Mouse (Mus musculus): ENCODE measurements at regions not wholly inside any gene's neighbourhood (a gene's known extent, or its start where the extent isn't known, plus 50 kb on each side); places are given as distances from the start of the nearest gene placed in this dataset.

- 93% methylated on average over 2 of the region's 2 CpGs for WGBS
- Histone ChIP-seq H3K4me1 (no peaks in the 10 kb centered on the region), H3K36me3 (replicated peaks) (no peaks in the 10 kb centered on the region), H3K9me3 (no peaks in the 10 kb centered on the region), H3K4me3 (no peak overlapping the region), H3K27ac (replicated peaks) (no peak overlapping the region), H3K27me3 (replicated peaks; ENCODE audit: low read depth, poor library complexity, severe bottlenecking) (no peaks in the 10 kb centered on the region)
- no peak for DNase-seq (ENCODE audit: low spot score)
Observed at GRCm38 (mm10) chr9:80961818-80962217, 496.5 kb upstream of the Impg1 start.

GRCm38 (mm10) chr9:80942991-80943390, 477.7 kb upstream of the Impg1 start:
- no peak for DNase-seq (ENCODE audit: low spot score)
- WGBS: 67% methylated on average over 2 of the region's 2 CpGs
- Histone ChIP-seq H3K4me3 (no peak overlapping the region), H3K27me3 (replicated peaks; ENCODE audit: low read depth, poor library complexity, severe bottlenecking) (no peaks in the 10 kb centered on the region), H3K9me3 (no peaks in the 10 kb centered on the region), H3K27ac (replicated peaks) (no peak overlapping the region), H3K4me1 (no peaks in the 10 kb centered on the region), H3K36me3 (replicated peaks) (no peaks in the 10 kb centered on the region)

- H3K36me3 ChIP-seq (replicated peaks): no peaks in the 10 kb centered on the region
- no peaks in the 10 kb centered on the region for H3K27me3 ChIP-seq (replicated peaks; ENCODE audit: low read depth, poor library complexity, severe bottlenecking)
- no peak for DNase-seq (ENCODE audit: low spot score)
- H3K9me3 ChIP-seq: no peaks in the 10 kb centered on the region
- no peaks in the 10 kb centered on the region for H3K4me1 ChIP-seq
- WGBS: 62% methylated on average over 2 of the region's 2 CpGs
- H3K27ac ChIP-seq (replicated peaks): no peak overlapping the region
- no peak overlapping the region for H3K4me3 ChIP-seq
Observed at GRCm38 (mm10) chr9:80941424-80941823, 476.1 kb upstream of the Impg1 start.

- DNase-seq (ENCODE audit: low spot score): no peak
- no peak overlapping the region for H3K27ac ChIP-seq (replicated peaks)
- H3K4me3 ChIP-seq: no peak overlapping the region
- H3K36me3 ChIP-seq (replicated peaks): no peaks in the 10 kb centered on the region
- no peaks in the 10 kb centered on the region for H3K4me1 ChIP-seq
- no peaks in the 10 kb centered on the region for H3K9me3 ChIP-seq
- H3K27me3 ChIP-seq (replicated peaks; ENCODE audit: low read depth, poor library complexity, severe bottlenecking): no peaks in the 10 kb centered on the region
Observed at GRCm38 (mm10) chr9:80938238-80938637, 473.0 kb upstream of the Impg1 start.

DNA sequence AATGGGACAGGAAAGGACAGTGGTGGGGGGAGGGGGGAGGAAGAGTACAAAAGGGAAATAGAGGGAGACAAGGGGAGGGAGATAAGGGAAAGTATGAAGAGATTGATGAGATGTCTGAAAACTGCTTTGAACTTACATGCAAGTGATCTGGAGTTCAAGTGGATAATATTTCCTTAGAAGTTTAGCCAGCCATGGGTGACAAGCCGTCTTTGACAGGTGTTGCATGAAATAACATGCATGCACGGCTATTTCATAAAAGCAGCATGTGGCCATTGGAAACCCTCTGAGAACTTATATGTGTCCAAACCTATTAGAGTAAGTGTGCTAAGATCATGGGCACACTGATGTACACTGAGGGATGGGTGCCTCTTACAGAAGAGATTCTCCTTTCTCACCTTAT, 465.3 kb upstream of the Impg1 start:
- Histone ChIP-seq H3K4me1 (no peaks in the 10 kb centered on the region), H3K9me3 (no peaks in the 10 kb centered on the region), H3K36me3 (replicated peaks) (no peaks in the 10 kb centered on the region), H3K4me3 (no peak overlapping the region), H3K27ac (replicated peaks) (no peak overlapping the region), H3K27me3 (replicated peaks; ENCODE audit: low read depth, poor library complexity, severe bottlenecking) (no peaks in the 10 kb centered on the region)
- DNase-seq (ENCODE audit: low spot score): no peak
- 83% methylated on average over 2 of the region's 2 CpGs for WGBS

DNA sequence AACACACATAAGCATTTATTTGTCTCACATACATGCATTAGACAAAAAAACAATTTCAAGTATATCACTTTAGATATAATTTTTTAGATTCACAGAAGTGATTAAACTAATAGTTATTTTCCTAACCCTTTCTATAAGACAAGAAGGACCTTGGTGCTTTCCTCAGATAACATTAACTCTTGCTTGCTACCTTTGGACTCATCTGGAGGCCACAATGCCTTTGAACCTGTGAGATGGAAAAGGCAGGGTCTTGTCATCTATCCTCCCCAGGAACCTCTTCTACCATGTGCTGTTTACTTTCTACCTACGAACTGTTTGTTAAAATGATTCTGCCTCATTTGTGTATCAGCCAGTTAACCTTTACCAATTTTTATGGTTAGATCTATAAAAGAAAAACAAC, 455.0 kb upstream of the Impg1 start:
- H3K9me3 ChIP-seq: no peaks in the 10 kb centered on the region
- H3K36me3 ChIP-seq (replicated peaks): no peaks in the 10 kb centered on the region
- no peak overlapping the region for H3K4me3 ChIP-seq
- H3K4me1 ChIP-seq: no peaks in the 10 kb centered on the region
- WGBS: 90% methylated on average over 1 of the region's 1 CpGs
- H3K27ac ChIP-seq (replicated peaks): no peak overlapping the region
- no peak for DNase-seq (ENCODE audit: low spot score)
- H3K27me3 ChIP-seq (replicated peaks; ENCODE audit: low read depth, poor library complexity, severe bottlenecking): no peaks in the 10 kb centered on the region

GRCm38 (mm10) chr9:80913867-80914266, 448.6 kb upstream of the Impg1 start:
- Histone ChIP-seq H3K36me3 (replicated peaks) (no peaks in the 10 kb centered on the region), H3K4me3 (no peak overlapping the region), H3K9me3 (no peaks in the 10 kb centered on the region), H3K27ac (replicated peaks) (no peak overlapping the region), H3K27me3 (replicated peaks; ENCODE audit: low read depth, poor library complexity, severe bottlenecking) (no peaks in the 10 kb centered on the region), H3K4me1 (no peaks in the 10 kb centered on the region)
- WGBS: 90% methylated on average over 2 of the region's 2 CpGs
- DNase-seq (ENCODE audit: low spot score): no peak

DNA sequence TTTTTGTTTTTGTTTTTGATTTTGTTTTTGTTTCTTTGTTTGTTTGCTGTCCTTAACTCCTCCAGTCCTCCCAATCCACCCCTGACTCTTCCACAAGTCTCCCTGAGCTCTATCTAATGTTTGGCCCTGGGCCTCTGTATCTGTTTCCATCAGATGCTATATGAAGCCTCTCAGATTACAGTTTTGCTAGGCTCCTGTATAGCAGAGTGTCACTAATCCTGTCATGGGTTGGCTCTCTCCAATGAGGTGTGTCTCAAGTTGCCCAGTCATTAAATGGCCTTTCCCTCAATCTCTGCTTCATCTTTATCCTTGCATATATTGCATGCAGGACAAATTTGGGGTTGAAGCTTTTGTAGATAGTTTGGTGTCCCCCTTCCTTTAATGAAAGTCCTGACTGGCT, 446.9 kb upstream of the Impg1 start:
- no peak for DNase-seq (ENCODE audit: low spot score)
- H3K9me3 ChIP-seq: no peaks in the 10 kb centered on the region
- no peaks in the 10 kb centered on the region for H3K36me3 ChIP-seq (replicated peaks)
- no peaks in the 10 kb centered on the region for H3K27me3 ChIP-seq (replicated peaks; ENCODE audit: low read depth, poor library complexity, severe bottlenecking)
- no peaks in the 10 kb centered on the region for H3K4me1 ChIP-seq
- H3K4me3 ChIP-seq: no peak overlapping the region
- no peak overlapping the region for H3K27ac ChIP-seq (replicated peaks)

GRCm38 (mm10) chr9:80866807-80867206, 401.5 kb upstream of the Impg1 start:
- no peaks in the 10 kb centered on the region for H3K4me1 ChIP-seq
- no peaks in the 10 kb centered on the region for H3K9me3 ChIP-seq
- H3K27me3 ChIP-seq (replicated peaks; ENCODE audit: low read depth, poor library complexity, severe bottlenecking): no peaks in the 10 kb centered on the region
- H3K36me3 ChIP-seq (replicated peaks): no peaks in the 10 kb centered on the region
- no peak overlapping the region for H3K27ac ChIP-seq (replicated peaks)
- WGBS: 81% methylated on average over 4 of the region's 4 CpGs
- DNase-seq (ENCODE audit: low spot score): no peak
- H3K4me3 ChIP-seq: no peak overlapping the region

GRCm38 (mm10) chr9:80858998-80859397, 393.7 kb upstream of the Impg1 start:
- Histone ChIP-seq H3K9me3 (no peaks in the 10 kb centered on the region), H3K36me3 (replicated peaks) (no peaks in the 10 kb centered on the region), H3K27ac (replicated peaks) (no peak overlapping the region), H3K27me3 (replicated peaks; ENCODE audit: low read depth, poor library complexity, severe bottlenecking) (no peaks in the 10 kb centered on the region), H3K4me1 (no peaks in the 10 kb centered on the region), H3K4me3 (no peak overlapping the region)
- 58% methylated on average over 2 of the region's 2 CpGs for WGBS
- DNase-seq (ENCODE audit: low spot score): no peak

DNA sequence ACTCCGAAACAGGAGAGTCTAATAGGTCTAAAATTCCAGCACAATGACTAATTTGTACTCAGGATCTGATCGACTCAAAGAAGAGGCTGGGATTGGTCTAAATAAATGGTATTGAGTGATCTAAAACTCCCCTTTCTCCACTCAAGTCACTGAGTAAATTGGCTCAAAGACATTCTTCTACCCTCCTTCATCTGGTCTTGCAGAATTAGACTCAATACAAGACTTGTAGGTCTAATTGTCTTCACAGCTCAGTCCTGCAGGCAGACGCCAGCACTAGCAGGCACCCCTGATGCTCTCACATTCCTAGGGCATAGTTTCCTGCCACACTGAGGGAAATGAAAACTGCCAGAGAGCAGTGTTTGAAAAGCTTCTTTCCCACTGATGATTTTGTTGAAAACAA, 382.9 kb upstream of the Impg1 start:
- Histone ChIP-seq H3K27ac (replicated peaks) (no peak overlapping the region), H3K27me3 (replicated peaks; ENCODE audit: low read depth, poor library complexity, severe bottlenecking) (no peaks in the 10 kb centered on the region), H3K36me3 (replicated peaks) (no peaks in the 10 kb centered on the region), H3K9me3 (no peaks in the 10 kb centered on the region), H3K4me1 (no peaks in the 10 kb centered on the region), H3K4me3 (no peak overlapping the region)
- 48% methylated on average over 3 of the region's 3 CpGs for WGBS
- DNase-seq (ENCODE audit: low spot score): no peak

- no peak overlapping the region for H3K4me3 ChIP-seq
- H3K4me1 ChIP-seq: no peaks in the 10 kb centered on the region
- H3K27ac ChIP-seq (replicated peaks): no peak overlapping the region
- 82% methylated on average over 2 of the region's 2 CpGs for WGBS
- H3K27me3 ChIP-seq (replicated peaks; ENCODE audit: low read depth, poor library complexity, severe bottlenecking): no peaks in the 10 kb centered on the region
- H3K36me3 ChIP-seq (replicated peaks): no peaks in the 10 kb centered on the region
- no peaks in the 10 kb centered on the region for H3K9me3 ChIP-seq
- DNase-seq (ENCODE audit: low spot score): no peak
Observed at GRCm38 (mm10) chr9:80832808-80833207, 367.5 kb upstream of the Impg1 start.

- H3K9me3 ChIP-seq: no peaks in the 10 kb centered on the region
- H3K4me3 ChIP-seq: no peak overlapping the region
- H3K27me3 ChIP-seq (replicated peaks; ENCODE audit: low read depth, poor library complexity, severe bottlenecking): no peaks in the 10 kb centered on the region
- H3K27ac ChIP-seq (replicated peaks): no peak overlapping the region
- WGBS: 57% methylated on average over 1 of the region's 1 CpGs
- no peaks in the 10 kb centered on the region for H3K36me3 ChIP-seq (replicated peaks)
- no peak for DNase-seq (ENCODE audit: low spot score)
- no peaks in the 10 kb centered on the region for H3K4me1 ChIP-seq
Observed at GRCm38 (mm10) chr9:80825346-80825745, 360.1 kb upstream of the Impg1 start.

DNA sequence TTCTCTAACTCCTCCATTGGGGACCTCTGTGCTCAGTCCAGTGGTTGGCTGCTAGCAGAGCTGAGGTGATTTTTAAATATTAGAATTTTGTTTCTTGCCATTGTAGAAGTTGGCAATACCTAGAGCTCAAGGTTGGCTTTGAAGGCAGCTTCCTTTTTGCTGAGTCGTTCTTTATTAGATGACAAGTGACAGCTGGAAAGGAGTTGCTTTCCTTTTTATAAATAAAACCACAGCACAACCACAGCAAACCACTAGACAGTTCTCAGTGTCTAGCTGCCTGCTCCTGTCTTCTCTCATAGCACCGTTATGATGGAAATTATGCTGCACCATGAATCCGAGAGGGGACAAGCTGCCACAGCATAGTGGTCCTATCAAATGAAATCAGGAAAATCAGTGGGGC, 354.8 kb upstream of the Impg1 start:
- WGBS: 87% methylated on average over 3 of the region's 3 CpGs
- no peaks in the 10 kb centered on the region for H3K27me3 ChIP-seq (replicated peaks; ENCODE audit: low read depth, poor library complexity, severe bottlenecking)
- no peak for DNase-seq (ENCODE audit: low spot score)

More for the DNA sequence above, 354.8 kb upstream of the Impg1 start:
- Histone ChIP-seq H3K36me3 (replicated peaks) (no peaks in the 10 kb centered on the region), H3K4me1 (no peaks in the 10 kb centered on the region), H3K4me3 (no peak overlapping the region), H3K27ac (replicated peaks) (no peak overlapping the region), H3K9me3 (no peaks in the 10 kb centered on the region)
